Mouse (Mus musculus): ENCODE measurements around the gene Kif12. TPM values are rescaled to one million over a fixed set of nuclear protein-coding genes. Genes with fewer than 3 reads are reported as not detected.
A peak's percentile ranks its signal among the peaks of the same experiment; 100 is the strongest.

Gene Kif12
- total and polyA plus RNA-seq, 3 experiments = not detected

DNA sequence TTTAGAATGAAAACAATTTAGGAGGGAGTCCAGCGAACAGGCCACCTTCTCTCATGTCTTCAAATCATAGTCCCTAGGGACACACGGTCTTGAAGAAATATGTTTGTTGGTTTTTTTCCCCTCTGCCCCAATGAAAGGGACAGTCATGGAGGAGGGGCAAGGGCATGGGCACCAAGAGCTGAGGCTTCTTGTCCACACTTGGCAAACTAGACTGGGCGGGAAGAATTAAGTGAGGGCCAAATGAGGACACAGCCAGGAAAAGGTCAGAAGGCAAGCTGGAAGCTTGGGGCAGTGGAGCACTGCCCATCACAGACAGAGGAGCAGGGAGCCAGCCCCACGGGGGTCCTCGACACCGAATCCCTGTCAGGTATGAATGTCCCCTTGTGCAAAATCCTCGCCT is 31.9 kb upstream of the Kif12 start:
- TF ChIP-seq CTCF (IDR thresholded peaks at IDR 0.05) (no peak), EP300 (IDR thresholded peaks at IDR 0.05; ENCODE audit: insufficient read depth, low read depth, low read length) (no peak), POLR2A (IDR thresholded peaks at IDR 0.05; ENCODE audit: insufficient read depth, low read depth, low read length) (no peak)
- DNase-seq = no peak
- 85% methylated on average over 7 of the region's 7 CpGs for WGBS
- Histone ChIP-seq H3K36me3 (ENCODE audit: control insufficient read depth, insufficient read depth, low read length) (no peaks in the 10 kb centered on the region), H3K27me3 (ENCODE audit: control insufficient read depth, insufficient read depth, low read length) (no peaks in the 10 kb centered on the region), H3K4me3 (no peak overlapping the region), H3K4me1 (ENCODE audit: control insufficient read depth, insufficient read depth, low read length) (no peaks in the 10 kb centered on the region), H3K27ac (no peak overlapping the region), H3K79me2 (replicated peaks; ENCODE audit: control insufficient read depth, insufficient read depth, low read length) (no peaks in the 10 kb centered on the region), H3K9ac (ENCODE audit: low read depth, low read length) (no peak overlapping the region)
- intact Hi-C loops (cut with DNase I) = no loop called here

DNA sequence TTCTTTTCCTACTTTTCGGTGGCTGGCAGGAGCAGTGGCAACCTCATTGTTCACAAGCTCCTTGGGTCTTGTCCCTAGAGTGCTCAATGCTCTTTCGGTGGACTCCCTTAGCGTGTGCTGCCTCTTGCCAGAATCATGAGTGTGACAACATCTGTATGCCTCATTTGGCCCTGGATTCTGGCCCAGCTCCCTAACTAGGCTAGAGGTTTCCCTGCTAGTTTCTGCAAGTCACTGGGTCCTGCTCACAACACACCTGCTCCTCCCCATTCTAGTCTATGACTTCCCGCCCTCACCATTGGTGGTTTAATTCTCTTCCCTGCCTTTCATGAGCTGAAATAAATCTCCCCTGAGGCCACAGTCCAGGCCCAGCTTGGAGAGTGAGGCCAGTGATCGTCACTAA is 27.4 kb upstream of the Kif12 start:
- TF ChIP-seq CTCF (IDR thresholded peaks at IDR 0.05) (no peak), EP300 (IDR thresholded peaks at IDR 0.05; ENCODE audit: insufficient read depth, low read depth, low read length) (no peak), POLR2A (IDR thresholded peaks at IDR 0.05; ENCODE audit: insufficient read depth, low read depth, low read length) (no peak)
- no peak overlapping the region for H3K4me3 ChIP-seq
- peak in 1 of 2 experiments; percentile 23 for DNase-seq
- intact Hi-C loops (cut with DNase I) = no loop called here
- no peaks in the 10 kb centered on the region for H3K79me2 ChIP-seq (replicated peaks; ENCODE audit: control insufficient read depth, insufficient read depth, low read length)
- H3K36me3 ChIP-seq (ENCODE audit: control insufficient read depth, insufficient read depth, low read length) = no peaks in the 10 kb centered on the region
- no peak overlapping the region for H3K27ac ChIP-seq
- 66% methylated on average over 5 of the region's 5 CpGs for WGBS
- no peaks in the 10 kb centered on the region for H3K4me1 ChIP-seq (ENCODE audit: control insufficient read depth, insufficient read depth, low read length)
- H3K27me3 ChIP-seq (ENCODE audit: control insufficient read depth, insufficient read depth, low read length) = no peaks in the 10 kb centered on the region
- no peak overlapping the region for H3K9ac ChIP-seq (ENCODE audit: low read depth, low read length)

GRCm38 (mm10) chr4:63194366-63194765 is 22.4 kb upstream of the Kif12 start:
- intact Hi-C loops (cut with DNase I) = loop anchor here (5.0 kb wide), 1 partner anchor 42 kb away; the partner anchor contains the start of gene Ambp
- no peaks in the 10 kb centered on the region for H3K79me2 ChIP-seq (replicated peaks; ENCODE audit: control insufficient read depth, insufficient read depth, low read length)
- no peaks in the 10 kb centered on the region for H3K36me3 ChIP-seq (ENCODE audit: control insufficient read depth, insufficient read depth, low read length)
- H3K4me3 ChIP-seq = no peak overlapping the region
- no peaks in the 10 kb centered on the region for H3K27me3 ChIP-seq (ENCODE audit: control insufficient read depth, insufficient read depth, low read length)
- H3K27ac ChIP-seq = no peak overlapping the region
- TF ChIP-seq CTCF (IDR thresholded peaks at IDR 0.05) = no peak
- no peak for DNase-seq
- H3K4me1 ChIP-seq (ENCODE audit: control insufficient read depth, insufficient read depth, low read length) = no peaks in the 10 kb centered on the region
- H3K9ac ChIP-seq (ENCODE audit: low read depth, low read length) = no peak overlapping the region
- 82% methylated on average over 2 of the region's 2 CpGs for WGBS

- H3K4me1 ChIP-seq (ENCODE audit: control insufficient read depth, insufficient read depth, low read length) = no peaks in the 10 kb centered on the region
- intact Hi-C loops (cut with DNase I) = loop anchor here (5.0 kb wide), 1 partner anchor 39 kb away; the partner anchor contains the start of gene Ambp
- 72% methylated on average over 5 of the region's 5 CpGs for WGBS
These were observed 19.7 kb upstream of the Kif12 start for GRCm38 (mm10) chr4:63191641-63192040.

DNA sequence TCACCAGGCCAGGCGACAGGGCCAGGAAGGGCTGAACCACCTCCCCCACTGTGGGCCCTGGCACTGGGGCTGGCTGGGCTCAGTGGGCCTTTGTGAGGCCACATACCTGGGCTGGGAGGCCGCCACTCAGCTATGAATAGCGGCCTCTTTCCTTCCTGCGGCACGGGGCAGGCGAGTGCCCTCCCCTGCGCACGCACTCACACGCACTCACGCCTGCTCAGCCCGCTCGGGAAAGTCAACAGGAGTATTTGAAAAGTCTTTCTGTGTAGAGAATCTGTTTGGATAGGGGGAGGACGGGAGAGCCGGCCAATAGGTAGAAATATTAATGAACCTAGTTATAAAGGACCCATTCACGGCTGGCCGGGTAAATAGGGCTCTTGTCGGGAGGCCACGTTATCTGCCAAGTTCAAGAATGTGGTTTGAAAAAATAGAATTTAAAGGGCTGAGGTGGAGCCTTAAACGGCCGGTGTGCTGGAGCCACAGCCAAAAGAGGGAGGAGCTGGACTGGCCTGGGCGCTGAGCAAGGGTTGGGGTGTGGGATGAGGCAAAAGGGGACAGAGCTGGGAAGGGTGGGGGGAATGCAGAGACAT is 14.4 kb upstream of the Kif12 start:
- H3K27ac ChIP-seq = no peak overlapping the region
- H3K4me1 ChIP-seq (ENCODE audit: control insufficient read depth, insufficient read depth, low read length) = no peaks in the 10 kb centered on the region
- H3K27me3 ChIP-seq (ENCODE audit: control insufficient read depth, insufficient read depth, low read length) = no peaks in the 10 kb centered on the region
- no peak overlapping the region for H3K9ac ChIP-seq (ENCODE audit: low read depth, low read length)
- no peaks in the 10 kb centered on the region for H3K79me2 ChIP-seq (replicated peaks; ENCODE audit: control insufficient read depth, insufficient read depth, low read length)
- intact Hi-C loops (cut with DNase I) = no loop called here
- H3K4me3 ChIP-seq = no peak overlapping the region
- no peaks in the 10 kb centered on the region for H3K36me3 ChIP-seq (ENCODE audit: control insufficient read depth, insufficient read depth, low read length)
- no peak for TF ChIP-seq EP300 (IDR thresholded peaks at IDR 0.05; ENCODE audit: insufficient read depth, low read depth, low read length)
- TF ChIP-seq POLR2A (IDR thresholded peaks at IDR 0.05; ENCODE audit: insufficient read depth, low read depth, low read length) = no peak
- TF ChIP-seq CTCF (IDR thresholded peaks at IDR 0.05) = no peak
- DNase-seq = peak in 1 of 2 experiments; percentile 13
- 42% methylated on average over 21 of the region's 21 CpGs for WGBS

More at GRCm38 (mm10) chr4:63191641-63192040, 19.7 kb upstream of the Kif12 start:
- Histone ChIP-seq H3K4me3 (no peak overlapping the region), H3K9ac (ENCODE audit: low read depth, low read length) (no peak overlapping the region), H3K79me2 (replicated peaks; ENCODE audit: control insufficient read depth, insufficient read depth, low read length) (no peaks in the 10 kb centered on the region), H3K27ac (no peak overlapping the region), H3K27me3 (ENCODE audit: control insufficient read depth, insufficient read depth, low read length) (no peaks in the 10 kb centered on the region), H3K36me3 (ENCODE audit: control insufficient read depth, insufficient read depth, low read length) (no peaks in the 10 kb centered on the region)
- no peak for DNase-seq
- TF ChIP-seq CTCF (IDR thresholded peaks at IDR 0.05) (no peak), EP300 (IDR thresholded peaks at IDR 0.05; ENCODE audit: insufficient read depth, low read depth, low read length) (no peak), POLR2A (IDR thresholded peaks at IDR 0.05; ENCODE audit: insufficient read depth, low read depth, low read length) (no peak)

DNA sequence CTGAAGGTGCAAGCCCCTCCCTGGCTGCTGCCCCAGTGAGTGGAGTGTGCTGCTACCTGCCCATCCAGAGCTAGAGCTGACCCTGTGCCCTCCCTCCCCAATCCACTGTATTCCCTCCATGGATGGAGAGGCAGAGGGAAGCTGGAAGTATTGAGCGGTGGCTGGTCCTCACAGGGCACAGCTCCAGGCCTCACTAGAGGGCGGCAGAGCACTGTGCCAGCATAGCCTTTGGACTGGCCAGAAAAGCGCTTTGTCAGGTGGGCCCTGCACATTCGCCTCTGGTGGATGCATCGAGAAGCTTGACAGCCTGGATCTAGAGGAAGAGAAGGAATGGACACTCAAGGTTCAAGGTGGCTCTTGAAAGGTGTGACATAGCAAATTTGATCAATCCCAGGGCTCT is 9.6 kb upstream of the Kif12 start:
- TF ChIP-seq EP300 (IDR thresholded peaks at IDR 0.05; ENCODE audit: insufficient read depth, low read depth, low read length) = 0 out of 2 replicates have a peak, but pooled peaks have one; percentile 51
- no peak for TF ChIP-seq POLR2A (IDR thresholded peaks at IDR 0.05; ENCODE audit: insufficient read depth, low read depth, low read length)
- TF ChIP-seq CTCF (IDR thresholded peaks at IDR 0.05) = peak; percentile 85
- Histone ChIP-seq H3K4me3 (no peak overlapping the region), H3K9ac (ENCODE audit: low read depth, low read length) (no peak overlapping the region), H3K27ac (no peak overlapping the region), H3K27me3 (ENCODE audit: control insufficient read depth, insufficient read depth, low read length) (no peaks in the 10 kb centered on the region), H3K36me3 (ENCODE audit: control insufficient read depth, insufficient read depth, low read length) (no peaks in the 10 kb centered on the region), H3K79me2 (replicated peaks; ENCODE audit: control insufficient read depth, insufficient read depth, low read length) (no peaks in the 10 kb centered on the region), H3K4me1 (ENCODE audit: control insufficient read depth, insufficient read depth, low read length) (no peaks in the 10 kb centered on the region)
- intact Hi-C loops (cut with DNase I) = loop anchor here (1.0 kb wide), 1 partner anchor 138 kb away; no protein-coding TSS in a partner anchor
- peak; percentile 54 to 63 for DNase-seq
- WGBS = 11% methylated on average over 5 of the region's 5 CpGs
